Mouse (Mus musculus): ENCODE measurements around the gene Gm28845.

GRCm38 (mm10) chr1:65096953-65097352 lies 22.4 kb downstream of the Gm28845 start:
- TF ChIP-seq CTCF (IDR thresholded peaks at IDR 0.05; ENCODE audit: low read depth) (no peak), EP300 (IDR thresholded peaks at IDR 0.05; ENCODE audit: low read depth) (no peak)

Measured in liver, embryonic 14.5 days (tissue).